Mouse (Mus musculus) forebrain, embryonic 15.5 days (tissue): ENCODE measurements around the gene Kcnk10. TPM values are rescaled to one million over a fixed set of nuclear protein-coding genes. Genes with fewer than 3 reads are reported as not detected.

Experiments
- ATAC-seq: fragments of 200-750 bp; cut with Nextera tagmentation; replicated peaks from 2 replicates; pipeline ENCODE4 v1.8.0; 2017; ENCODE audit warnings: mild to moderate bottlenecking, moderate TSS enrichment, moderate library complexity
- H3K27ac ChIP-seq: fragments of 300-500 bp; sonication (generic); replicated peaks from 2 replicates; pipeline ENCODE4 v1.5.1; 2015; ENCODE audit warnings: mild to moderate bottlenecking, inconsistent platforms
- H3K27me3 ChIP-seq: fragments of 300-500 bp; sonication (generic); 2 replicates; pipeline ENCODE4 v1.6.1; 2015; ENCODE audit warnings: inconsistent platforms
- H3K36me3 ChIP-seq: fragments of 300-500 bp; sonication (generic); 2 replicates; pipeline ENCODE4 v1.6.1; 2015; ENCODE audit warnings: mild to moderate bottlenecking, inconsistent platforms
- H3K4me1 ChIP-seq: fragments of 300-500 bp; sonication (generic); 2 replicates; pipeline ENCODE4 v1.6.1; 2015; ENCODE audit warnings: inconsistent platforms
- H3K4me2 ChIP-seq: fragments of 300-500 bp; sonication (generic); replicated peaks from 2 replicates; pipeline ENCODE4 v1.6.1; 2015; ENCODE audit warnings: mild to moderate bottlenecking, inconsistent platforms
- H3K4me3 ChIP-seq: fragments of 300-500 bp; sonication (generic); 2 replicates; pipeline ENCODE4 v1.5.1; 2015; ENCODE audit warnings: mild to moderate bottlenecking, inconsistent platforms
- H3K9ac ChIP-seq: fragments of 300-500 bp; sonication (generic); replicated peaks from 2 replicates; pipeline ENCODE4 v1.6.1; 2015; ENCODE audit warnings: mild to moderate bottlenecking, inconsistent platforms
- H3K9me3 ChIP-seq: fragments of 300-500 bp; sonication (generic); 2 replicates; pipeline ENCODE4 v1.6.1; 2016; ENCODE audit warnings: inconsistent platforms
- WGBS: fragments of 180-500 bp; shearing (Covaris S2); methylation state at CpG from one replicate; pipeline ENCODE4 v1.1.7; 2015; ENCODE audit warnings: mixed read lengths; 5-methylcytosine and 5-hydroxymethylcytosine counted together
- polyA plus RNA-seq: library from polyadenylated mRNA; unstranded; fragments of >200 nt; fragmentation: Nextera tagmentation; extraction: Ambion mirVana; gene quantifications from 2 replicates; pipeline ENCODE4 v1.2.1, GENCODE M21; 2015

Gene Kcnk10
- polyA plus RNA-seq, 1 experiment from 2014 or later: 51.7 TPM

GRCm38 (mm10) chr12:98563261-98563660 lies 14.8 kb downstream of the Kcnk10 start:
- no peak for ATAC-seq
- Histone ChIP-seq H3K9ac (no peak overlapping the region), H3K36me3 (no peaks in the 10 kb centered on the region), H3K9me3 (no peaks in the 10 kb centered on the region), H3K27me3 (no peaks in the 10 kb centered on the region), H3K4me2 (no peak overlapping the region), H3K4me3 (no peak overlapping the region), H3K27ac (peak overlapping the region; percentile 89), H3K4me1 (peaks cover 79% of the 10 kb centered on the region)
- 28% methylated on average over 4 of the region's 4 CpGs for WGBS

- H3K4me1 ChIP-seq: peaks cover 71% of the 10 kb centered on the region
- WGBS: 7% methylated on average over 13 of the region's 13 CpGs
- H3K27me3 ChIP-seq: no peaks in the 10 kb centered on the region
- peak overlapping the region; percentile 19; the same call in 1 of the 2 replicates for H3K9ac ChIP-seq
- H3K4me3 ChIP-seq: peak overlapping the region; percentile 10; the same call in 1 of the 2 replicates
- ATAC-seq: peak; percentile 92
- H3K9me3 ChIP-seq: no peaks in the 10 kb centered on the region
- peak overlapping the region; percentile 89 for H3K27ac ChIP-seq
- H3K36me3 ChIP-seq: no peaks in the 10 kb centered on the region
- peak overlapping the region; percentile 29 for H3K4me2 ChIP-seq
Observed at GRCm38 (mm10) chr12:98562341-98562977, 15.7 kb downstream of the Kcnk10 start.

GRCm38 (mm10) chr12:98560038-98560437 lies 18.1 kb downstream of the Kcnk10 start:
- Histone ChIP-seq H3K9me3 (no peaks in the 10 kb centered on the region), H3K36me3 (0 out of 2 replicates have a peak, but pooled peaks cover 3% of the 10 kb centered on the region), H3K4me2 (no peak overlapping the region), H3K4me1 (peaks cover 49% of the 10 kb centered on the region), H3K4me3 (no peak overlapping the region), H3K27ac (no peak overlapping the region), H3K9ac (no peak overlapping the region), H3K27me3 (no peaks in the 10 kb centered on the region)
- ATAC-seq: no peak
- 69% methylated on average over 3 of the region's 3 CpGs for WGBS

- WGBS: 85% methylated on average over 7 of the region's 7 CpGs
- no peak overlapping the region for H3K9ac ChIP-seq
- no peak for ATAC-seq
Observed at GRCm38 (mm10) chr12:98557013-98557677, 21.0 kb downstream of the Kcnk10 start.

GRCm38 (mm10) chr12:98549981-98550380 lies 28.1 kb downstream of the Kcnk10 start:
- WGBS: 95% methylated on average over 6 of the region's 6 CpGs
- Histone ChIP-seq H3K9ac (no peak overlapping the region), H3K36me3 (no peaks in the 10 kb centered on the region), H3K9me3 (no peaks in the 10 kb centered on the region), H3K27me3 (no peaks in the 10 kb centered on the region), H3K4me1 (peaks cover 32% of the 10 kb centered on the region), H3K27ac (peak overlapping the region; percentile 75), H3K4me2 (no peak overlapping the region), H3K4me3 (no peak overlapping the region)
- no peak for ATAC-seq

More at GRCm38 (mm10) chr12:98557013-98557677, 21.0 kb downstream of the Kcnk10 start:
- no peak overlapping the region for H3K4me3 ChIP-seq
- no peak overlapping the region for H3K4me2 ChIP-seq
- H3K9me3 ChIP-seq: no peaks in the 10 kb centered on the region
- peaks cover 20% of the 10 kb centered on the region for H3K4me1 ChIP-seq
- 0 out of 2 replicates have a peak, but pooled peaks cover 3% of the 10 kb centered on the region for H3K36me3 ChIP-seq
- no peak overlapping the region for H3K27ac ChIP-seq
- no peaks in the 10 kb centered on the region for H3K27me3 ChIP-seq

- Histone ChIP-seq H3K4me2 (no peak overlapping the region), H3K9me3 (no peaks in the 10 kb centered on the region), H3K4me1 (peaks cover 37% of the 10 kb centered on the region), H3K27ac (0 out of 2 replicates have a peak overlapping the region, but pooled peaks have one; percentile 25), H3K9ac (no peak overlapping the region), H3K4me3 (no peak overlapping the region), H3K36me3 (no peaks in the 10 kb centered on the region), H3K27me3 (no peaks in the 10 kb centered on the region)
- 81% methylated on average over 9 of the region's 9 CpGs for WGBS
- no peak for ATAC-seq
Observed at GRCm38 (mm10) chr12:98548141-98548540, 30.0 kb downstream of the Kcnk10 start.

- peak; percentile 62 for ATAC-seq
- no peaks in the 10 kb centered on the region for H3K27me3 ChIP-seq
- WGBS: 55% methylated on average over 2 of the region's 2 CpGs
- 0 out of 2 replicates have a peak, but pooled peaks cover under 1% of the 10 kb centered on the region for H3K36me3 ChIP-seq
- no peak overlapping the region for H3K4me3 ChIP-seq
- no peak overlapping the region for H3K4me2 ChIP-seq
- H3K27ac ChIP-seq: peak overlapping the region; percentile 74
- H3K9ac ChIP-seq: no peak overlapping the region
- H3K9me3 ChIP-seq: no peaks in the 10 kb centered on the region
- H3K4me1 ChIP-seq: peaks cover 37% of the 10 kb centered on the region
Observed at GRCm38 (mm10) chr12:98545875-98546274, 32.2 kb downstream of the Kcnk10 start.

- WGBS: 23% methylated on average over 4 of the region's 4 CpGs
- H3K9ac ChIP-seq: no peak overlapping the region
- peaks cover 5% of the 10 kb centered on the region; the same call in 1 of the 2 replicates for H3K36me3 ChIP-seq
- no peak overlapping the region for H3K4me2 ChIP-seq
- no peaks in the 10 kb centered on the region for H3K27me3 ChIP-seq
- peak overlapping the region; percentile 74 for H3K27ac ChIP-seq
- H3K4me3 ChIP-seq: no peak overlapping the region
- peak; percentile 59 for ATAC-seq
- H3K4me1 ChIP-seq: peaks cover 37% of the 10 kb centered on the region
- no peaks in the 10 kb centered on the region for H3K9me3 ChIP-seq
Observed at GRCm38 (mm10) chr12:98545251-98545560, 32.9 kb downstream of the Kcnk10 start.

GRCm38 (mm10) chr12:98544545-98545250 lies 33.4 kb downstream of the Kcnk10 start:
- no peaks in the 10 kb centered on the region for H3K27me3 ChIP-seq
- H3K36me3 ChIP-seq: peaks cover 5% of the 10 kb centered on the region; the same call in 1 of the 2 replicates
- H3K4me1 ChIP-seq: peaks cover 35% of the 10 kb centered on the region
- H3K9ac ChIP-seq: no peak overlapping the region
- H3K4me3 ChIP-seq: no peak overlapping the region
- H3K27ac ChIP-seq: peak overlapping the region; percentile 74
- 76% methylated on average over 9 of the region's 9 CpGs for WGBS
- no peaks in the 10 kb centered on the region for H3K9me3 ChIP-seq
- H3K4me2 ChIP-seq: no peak overlapping the region
- ATAC-seq: no peak; the same call in 1 of the 2 replicates

GRCm38 (mm10) chr12:98536760-98537159 lies 41.4 kb downstream of the Kcnk10 start:
- H3K4me1 ChIP-seq: 0 out of 2 replicates have a peak, but pooled peaks cover 10% of the 10 kb centered on the region
- no peaks in the 10 kb centered on the region for H3K9me3 ChIP-seq
- WGBS: 83% methylated on average over 5 of the region's 5 CpGs
- no peak for ATAC-seq
- no peaks in the 10 kb centered on the region for H3K27me3 ChIP-seq
- H3K4me2 ChIP-seq: no peak overlapping the region
- peaks cover 8% of the 10 kb centered on the region; the same call in 1 of the 2 replicates for H3K36me3 ChIP-seq
- no peak overlapping the region for H3K9ac ChIP-seq
- H3K27ac ChIP-seq: peak overlapping the region; percentile 9
- no peak overlapping the region for H3K4me3 ChIP-seq

- no peak overlapping the region; the same call in 1 of the 2 replicates for H3K27ac ChIP-seq
- H3K4me3 ChIP-seq: no peak overlapping the region
- H3K4me2 ChIP-seq: no peak overlapping the region
- WGBS: 76% methylated on average over 6 of the region's 6 CpGs
- no peak for ATAC-seq
- no peaks in the 10 kb centered on the region for H3K9me3 ChIP-seq
- H3K9ac ChIP-seq: no peak overlapping the region
- H3K36me3 ChIP-seq: peaks cover 8% of the 10 kb centered on the region; the same call in 1 of the 2 replicates
- H3K27me3 ChIP-seq: no peaks in the 10 kb centered on the region
- 0 out of 2 replicates have a peak, but pooled peaks cover 10% of the 10 kb centered on the region for H3K4me1 ChIP-seq
Observed at GRCm38 (mm10) chr12:98536036-98536435, 42.1 kb downstream of the Kcnk10 start.

GRCm38 (mm10) chr12:98535494-98535901 lies 42.6 kb downstream of the Kcnk10 start:
- Histone ChIP-seq H3K27me3 (no peaks in the 10 kb centered on the region), H3K36me3 (peaks cover 4% of the 10 kb centered on the region; the same call in 1 of the 2 replicates), H3K9me3 (no peaks in the 10 kb centered on the region), H3K4me1 (0 out of 2 replicates have a peak, but pooled peaks cover 10% of the 10 kb centered on the region), H3K9ac (no peak overlapping the region), H3K4me2 (no peak overlapping the region), H3K4me3 (no peak overlapping the region), H3K27ac (no peak overlapping the region; the same call in 1 of the 2 replicates)
- ATAC-seq: no peak
- 81% methylated on average over 9 of the region's 9 CpGs for WGBS
